Mouse (Mus musculus): Measurements from ENCODE around the gene Exog. TPM values are rescaled to one million over a fixed set of nuclear protein-coding genes. Genes with fewer than 3 reads are reported as not detected.

Gene Exog
- polyA plus RNA-seq, 1 experiment from 2014 or later = 58.2 TPM

DNA sequence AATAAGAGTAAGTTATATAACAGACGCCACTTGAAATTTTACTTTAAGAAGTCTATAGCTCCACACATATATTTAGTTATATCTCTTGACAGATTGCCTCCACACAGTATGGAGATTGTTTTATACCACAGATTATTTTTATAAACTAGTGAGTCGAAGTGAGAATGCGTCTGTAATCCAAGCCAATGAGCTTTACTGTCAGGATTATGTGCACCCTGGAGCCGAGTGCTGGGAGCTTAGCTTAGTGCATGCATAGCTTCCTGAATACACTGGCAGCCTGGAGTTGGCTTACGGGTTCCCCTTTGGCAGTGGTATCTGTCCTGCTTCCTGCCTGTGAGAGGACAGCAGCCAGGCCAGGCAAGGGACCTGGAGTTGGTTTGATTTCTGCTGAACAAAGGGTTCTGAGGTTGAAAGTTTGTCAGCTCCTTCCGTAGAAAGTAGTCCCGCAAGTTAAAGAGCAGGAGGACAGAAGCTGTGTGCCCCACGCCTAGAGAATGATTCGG is 6.2 kb upstream of the Exog start:
- Histone ChIP-seq H3K4me1 (ENCODE audit: control insufficient read depth, insufficient read depth, low read length) (no peaks in the 10 kb centered on the region), H3K4me2 (ENCODE audit: low read depth, low read length) (no peak overlapping the region), H3K9me3 (ENCODE audit: control insufficient read depth, low read length) (no peaks in the 10 kb centered on the region), H3K27me3 (ENCODE audit: control insufficient read depth, insufficient read depth, low read length) (no peaks in the 10 kb centered on the region), H3K9ac (replicated peaks; ENCODE audit: low read depth, low read length) (no peak overlapping the region), H3K4me3 (ENCODE audit: low read depth, low read length) (no peak overlapping the region), H3K36me3 (ENCODE audit: control insufficient read depth, insufficient read depth, low read length) (peaks cover 33% of the 10 kb centered on the region), H3K27ac (ENCODE audit: low read depth, low read length) (no peak overlapping the region)
- 90% methylated on average over 9 of the region's 9 CpGs for WGBS
- no peak for ATAC-seq (ENCODE audit: low read depth)

DNA sequence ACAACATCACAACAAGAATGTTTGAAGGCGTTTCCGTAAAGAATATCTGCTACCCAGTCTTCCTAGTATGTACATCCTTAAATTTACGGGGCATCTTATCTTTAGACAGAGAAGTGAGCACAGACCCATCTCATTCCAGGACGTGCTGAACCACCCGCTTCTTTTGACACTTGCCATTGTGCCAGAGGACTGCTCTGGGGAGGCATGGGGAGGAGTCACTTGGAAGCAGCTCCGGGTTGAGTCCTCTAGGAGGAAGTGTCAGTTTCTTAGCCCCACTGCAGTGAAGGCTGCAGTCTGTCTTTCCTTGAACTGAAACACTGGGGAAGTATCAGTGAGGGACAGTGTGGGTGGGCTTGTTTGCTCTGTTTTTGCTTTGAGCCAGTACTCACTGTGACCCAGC is 994 bp downstream of the Exog start:
- Histone ChIP-seq H3K4me2 (ENCODE audit: low read depth, low read length) (peak overlapping the region; percentile 90), H3K36me3 (ENCODE audit: control insufficient read depth, insufficient read depth, low read length) (peaks cover 23% of the 10 kb centered on the region), H3K27me3 (ENCODE audit: control insufficient read depth, insufficient read depth, low read length) (no peaks in the 10 kb centered on the region), H3K9me3 (ENCODE audit: control insufficient read depth, low read length) (no peaks in the 10 kb centered on the region), H3K4me3 (ENCODE audit: low read depth, low read length) (peak overlapping the region; percentile 77), H3K9ac (replicated peaks; ENCODE audit: low read depth, low read length) (peak overlapping the region; percentile 86; the same call in 1 of the 2 replicates), H3K27ac (ENCODE audit: low read depth, low read length) (no peak overlapping the region), H3K4me1 (ENCODE audit: control insufficient read depth, insufficient read depth, low read length) (peaks cover 11% of the 10 kb centered on the region)
- ATAC-seq (ENCODE audit: low read depth) = no peak
- WGBS = 45% methylated on average over 6 of the region's 6 CpGs

DNA sequence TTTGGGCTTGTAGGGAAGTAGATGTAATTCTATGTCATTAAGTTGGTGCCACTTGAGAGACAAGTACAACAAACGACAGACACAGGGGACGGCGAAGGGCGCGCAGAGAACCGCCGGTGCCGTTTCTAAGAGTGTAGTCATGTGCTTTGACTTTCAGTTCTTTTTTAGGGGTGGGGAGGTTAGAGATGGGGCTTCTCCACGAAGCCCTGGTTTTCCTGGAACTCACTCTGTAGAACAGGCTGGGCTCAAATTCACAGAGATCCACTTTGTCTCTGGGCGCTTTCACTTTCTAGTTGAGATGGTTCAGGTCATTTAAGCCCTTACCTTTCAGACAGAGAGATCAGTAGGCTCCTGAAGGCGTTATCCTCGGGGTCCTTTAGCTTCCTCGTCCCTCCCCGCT is 11.2 kb downstream of the Exog start:
- no peak for ATAC-seq (ENCODE audit: low read depth)
- Histone ChIP-seq H3K4me3 (ENCODE audit: low read depth, low read length) (no peak overlapping the region), H3K9me3 (ENCODE audit: control insufficient read depth, low read length) (no peaks in the 10 kb centered on the region), H3K27ac (ENCODE audit: low read depth, low read length) (no peak overlapping the region), H3K9ac (replicated peaks; ENCODE audit: low read depth, low read length) (no peak overlapping the region), H3K4me1 (ENCODE audit: control insufficient read depth, insufficient read depth, low read length) (no peaks in the 10 kb centered on the region), H3K36me3 (ENCODE audit: control insufficient read depth, insufficient read depth, low read length) (peaks cover 18% of the 10 kb centered on the region), H3K4me2 (ENCODE audit: low read depth, low read length) (no peak overlapping the region), H3K27me3 (ENCODE audit: control insufficient read depth, insufficient read depth, low read length) (no peaks in the 10 kb centered on the region)
- WGBS = 90% methylated on average over 14 of the region's 14 CpGs

DNA sequence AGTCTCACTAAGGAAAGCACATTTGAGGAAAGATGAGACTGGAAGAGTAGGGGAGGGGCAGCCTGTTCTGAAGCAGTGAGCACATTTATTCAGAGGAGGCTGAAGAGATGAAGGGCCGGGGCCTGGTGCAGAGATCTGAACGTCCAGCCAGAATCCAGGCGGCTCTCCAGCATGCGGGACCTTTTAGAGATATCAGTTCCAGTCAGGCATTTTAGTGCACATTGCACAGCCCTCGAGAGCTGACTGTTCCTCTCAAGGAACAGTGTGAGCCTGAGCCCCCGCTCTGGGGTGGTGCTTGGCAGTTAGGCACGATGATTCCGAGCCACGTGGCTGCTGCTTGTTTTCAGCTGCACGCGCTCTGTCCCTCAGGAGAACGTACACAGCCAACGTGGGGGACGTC is 12.4 kb downstream of the Exog start:
- Histone ChIP-seq H3K4me1 (ENCODE audit: control insufficient read depth, insufficient read depth, low read length) (no peaks in the 10 kb centered on the region), H3K27ac (ENCODE audit: low read depth, low read length) (no peak overlapping the region), H3K27me3 (ENCODE audit: control insufficient read depth, insufficient read depth, low read length) (no peaks in the 10 kb centered on the region), H3K36me3 (ENCODE audit: control insufficient read depth, insufficient read depth, low read length) (peaks cover 8% of the 10 kb centered on the region), H3K4me2 (ENCODE audit: low read depth, low read length) (no peak overlapping the region), H3K9ac (replicated peaks; ENCODE audit: low read depth, low read length) (no peak overlapping the region), H3K4me3 (ENCODE audit: low read depth, low read length) (no peak overlapping the region), H3K9me3 (ENCODE audit: control insufficient read depth, low read length) (no peaks in the 10 kb centered on the region)
- 92% methylated on average over 14 of the region's 14 CpGs for WGBS
- ATAC-seq (ENCODE audit: low read depth) = no peak

DNA sequence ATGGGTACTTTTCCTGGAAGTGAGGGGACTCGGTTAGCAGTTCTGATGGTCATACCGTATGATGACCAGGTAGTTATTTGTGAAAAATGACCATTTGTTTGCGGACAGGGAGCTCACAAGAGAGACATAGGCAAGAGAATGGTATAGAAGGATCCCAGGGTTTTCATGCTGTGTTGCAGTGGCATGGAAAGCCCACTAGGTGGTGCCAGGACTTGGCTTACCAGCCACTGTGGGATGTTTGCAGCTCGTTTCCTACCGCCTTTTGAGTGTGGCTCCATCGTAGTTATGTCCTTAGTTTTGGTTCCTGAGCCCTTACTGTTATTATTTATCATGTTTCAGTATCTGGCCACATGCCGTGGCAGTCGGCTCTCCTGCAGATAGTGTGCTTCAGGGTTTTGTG is 15.7 kb downstream of the Exog start:
- WGBS = 47% methylated on average over 8 of the region's 8 CpGs
- Histone ChIP-seq H3K4me3 (ENCODE audit: low read depth, low read length) (no peak overlapping the region), H3K9me3 (ENCODE audit: control insufficient read depth, low read length) (no peaks in the 10 kb centered on the region), H3K9ac (replicated peaks; ENCODE audit: low read depth, low read length) (no peak overlapping the region), H3K27me3 (ENCODE audit: control insufficient read depth, insufficient read depth, low read length) (no peaks in the 10 kb centered on the region), H3K36me3 (ENCODE audit: control insufficient read depth, insufficient read depth, low read length) (peaks cover 20% of the 10 kb centered on the region; the same call in 1 of the 2 replicates), H3K4me2 (ENCODE audit: low read depth, low read length) (no peak overlapping the region), H3K4me1 (ENCODE audit: control insufficient read depth, insufficient read depth, low read length) (no peaks in the 10 kb centered on the region), H3K27ac (ENCODE audit: low read depth, low read length) (no peak overlapping the region)
- no peak for ATAC-seq (ENCODE audit: low read depth)

DNA sequence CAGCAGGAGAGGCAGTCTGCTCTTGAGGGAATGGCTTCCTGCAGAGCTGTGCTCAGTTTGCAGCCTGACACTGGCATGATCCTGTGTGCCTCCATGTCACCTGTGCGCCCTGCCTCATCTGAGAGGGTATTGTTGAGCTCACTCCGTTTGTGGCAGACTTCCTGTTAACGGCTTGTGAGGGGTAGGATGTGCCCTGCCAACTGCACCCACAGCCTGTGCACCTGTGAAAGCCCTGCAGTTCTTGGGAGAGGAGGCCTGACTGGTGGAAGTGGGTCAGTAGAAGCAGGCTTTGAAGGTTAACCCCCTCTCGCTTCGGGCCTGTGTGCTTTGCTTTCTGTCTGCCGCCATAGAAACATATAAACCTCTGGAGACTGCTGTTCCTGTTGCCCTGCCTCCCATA is 20.3 kb downstream of the Exog start:
- no peak for ATAC-seq (ENCODE audit: low read depth)
- no peak overlapping the region for H3K9ac ChIP-seq (replicated peaks; ENCODE audit: low read depth, low read length)
- H3K4me1 ChIP-seq (ENCODE audit: control insufficient read depth, insufficient read depth, low read length) = no peaks in the 10 kb centered on the region
- no peaks in the 10 kb centered on the region for H3K27me3 ChIP-seq (ENCODE audit: control insufficient read depth, insufficient read depth, low read length)
- no peak overlapping the region for H3K4me3 ChIP-seq (ENCODE audit: low read depth, low read length)
- no peak overlapping the region for H3K4me2 ChIP-seq (ENCODE audit: low read depth, low read length)
- H3K9me3 ChIP-seq (ENCODE audit: control insufficient read depth, low read length) = no peaks in the 10 kb centered on the region
- 86% methylated on average over 6 of the region's 6 CpGs for WGBS
- peaks cover 20% of the 10 kb centered on the region for H3K36me3 ChIP-seq (ENCODE audit: control insufficient read depth, insufficient read depth, low read length)
- H3K27ac ChIP-seq (ENCODE audit: low read depth, low read length) = no peak overlapping the region

DNA sequence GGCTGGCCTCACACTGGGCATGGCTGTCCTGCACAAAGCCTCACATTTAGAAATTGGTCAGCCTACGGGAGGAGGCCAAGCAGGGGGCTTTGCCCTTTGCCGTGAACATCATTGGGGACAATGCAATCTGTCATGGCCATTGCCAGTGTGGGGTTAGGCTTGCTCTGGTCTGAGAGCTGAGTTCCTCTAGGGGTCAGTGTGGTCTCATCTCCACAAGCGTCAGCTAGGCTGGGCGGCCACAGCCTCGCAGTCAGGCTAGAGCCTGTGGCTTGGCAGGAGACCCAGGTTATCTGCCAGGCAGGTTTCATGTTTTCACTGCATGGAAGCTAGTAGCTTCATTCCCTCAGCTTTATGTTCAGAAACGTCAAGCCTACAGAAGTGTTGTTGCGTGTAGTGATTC is 20.9 kb downstream of the Exog start:
- peak; percentile 75; the same call in 1 of the 2 replicates for ATAC-seq (ENCODE audit: low read depth)
- H3K36me3 ChIP-seq (ENCODE audit: control insufficient read depth, insufficient read depth, low read length) = peaks cover 20% of the 10 kb centered on the region
- H3K4me3 ChIP-seq (ENCODE audit: low read depth, low read length) = no peak overlapping the region
- WGBS = 61% methylated on average over 7 of the region's 7 CpGs
- H3K9ac ChIP-seq (replicated peaks; ENCODE audit: low read depth, low read length) = no peak overlapping the region
- no peaks in the 10 kb centered on the region for H3K4me1 ChIP-seq (ENCODE audit: control insufficient read depth, insufficient read depth, low read length)
- H3K9me3 ChIP-seq (ENCODE audit: control insufficient read depth, low read length) = no peaks in the 10 kb centered on the region
- no peaks in the 10 kb centered on the region for H3K27me3 ChIP-seq (ENCODE audit: control insufficient read depth, insufficient read depth, low read length)
- H3K4me2 ChIP-seq (ENCODE audit: low read depth, low read length) = no peak overlapping the region
- no peak overlapping the region for H3K27ac ChIP-seq (ENCODE audit: low read depth, low read length)

DNA sequence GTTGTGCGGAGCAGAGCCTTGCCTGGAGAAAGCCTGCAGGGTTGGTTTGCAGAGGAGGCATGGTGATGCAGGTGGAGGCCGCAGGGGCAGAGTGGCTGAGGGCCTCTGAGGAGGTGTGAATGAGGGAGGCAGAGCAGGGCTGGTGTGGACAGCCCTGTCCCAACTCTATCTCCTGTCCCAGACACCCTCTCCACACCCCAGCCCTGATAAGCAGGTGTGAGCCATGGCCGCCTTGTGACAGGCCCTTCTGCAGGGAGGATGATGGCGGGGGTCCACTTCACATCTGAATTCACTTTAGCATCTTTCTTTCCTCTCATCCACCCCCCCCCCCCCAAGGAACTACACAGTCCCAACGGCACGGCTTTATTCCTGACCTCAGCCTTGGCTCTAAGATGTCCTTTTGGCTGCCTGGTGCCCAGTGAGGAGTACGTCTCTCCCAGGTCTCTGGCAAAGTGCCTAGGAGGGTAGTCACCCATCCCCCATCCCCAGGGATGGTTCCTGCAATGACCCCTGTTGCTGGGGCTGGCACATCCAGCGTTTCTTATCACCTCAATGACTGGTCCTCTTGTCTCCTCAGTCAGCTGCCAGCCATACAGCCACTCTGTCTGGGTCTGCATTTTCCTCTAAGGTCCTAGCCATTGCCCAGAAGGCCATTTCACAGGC is 25.1 kb downstream of the Exog start:
- no peak overlapping the region for H3K9ac ChIP-seq (replicated peaks; ENCODE audit: low read depth, low read length)
- no peaks in the 10 kb centered on the region for H3K4me1 ChIP-seq (ENCODE audit: control insufficient read depth, insufficient read depth, low read length)
- H3K4me3 ChIP-seq (ENCODE audit: low read depth, low read length) = no peak overlapping the region
- H3K27me3 ChIP-seq (ENCODE audit: control insufficient read depth, insufficient read depth, low read length) = no peaks in the 10 kb centered on the region
- no peak overlapping the region for H3K4me2 ChIP-seq (ENCODE audit: low read depth, low read length)
- H3K9me3 ChIP-seq (ENCODE audit: control insufficient read depth, low read length) = no peaks in the 10 kb centered on the region
- no peak for ATAC-seq (ENCODE audit: low read depth)
- no peak overlapping the region for H3K27ac ChIP-seq (ENCODE audit: low read depth, low read length)
- H3K36me3 ChIP-seq (ENCODE audit: control insufficient read depth, insufficient read depth, low read length) = peaks cover 7% of the 10 kb centered on the region
- whole genome bisulfite sequencing = 72% methylated on average over 8 of the region's 8 CpGs

DNA sequence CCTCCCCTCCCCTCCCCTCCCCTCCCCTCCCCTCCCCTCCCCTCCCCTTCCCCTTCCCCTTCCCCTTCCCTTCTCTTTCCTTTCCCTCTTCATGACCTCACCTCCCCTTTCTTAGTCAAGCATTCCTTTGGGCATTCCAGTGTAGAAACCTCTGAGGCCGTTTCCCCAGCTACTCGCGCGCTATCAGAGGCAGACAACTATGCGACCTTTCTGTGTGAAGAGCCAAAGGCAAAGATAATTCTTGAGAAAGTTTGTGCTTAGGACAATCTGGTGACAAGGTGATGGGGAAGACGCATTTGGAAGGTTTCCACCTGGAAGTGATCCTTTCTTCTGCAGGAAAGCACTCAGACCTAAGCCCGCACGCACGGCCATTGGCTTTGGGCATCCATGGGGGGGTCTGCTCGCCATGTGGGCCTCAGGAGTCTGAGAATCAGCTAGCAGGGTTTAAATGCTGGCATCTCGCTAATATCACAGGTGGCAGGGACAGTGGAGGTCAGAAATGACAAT is 27.7 kb downstream of the Exog start:
- no peak overlapping the region for H3K4me3 ChIP-seq (ENCODE audit: low read depth, low read length)
- no peaks in the 10 kb centered on the region for H3K27me3 ChIP-seq (ENCODE audit: control insufficient read depth, insufficient read depth, low read length)
- no peaks in the 10 kb centered on the region for H3K4me1 ChIP-seq (ENCODE audit: control insufficient read depth, insufficient read depth, low read length)
- no peaks in the 10 kb centered on the region for H3K36me3 ChIP-seq (ENCODE audit: control insufficient read depth, insufficient read depth, low read length)
- no peaks in the 10 kb centered on the region for H3K9me3 ChIP-seq (ENCODE audit: control insufficient read depth, low read length)
- 75% methylated on average over 11 of the region's 11 CpGs for WGBS
- no peak overlapping the region for H3K9ac ChIP-seq (replicated peaks; ENCODE audit: low read depth, low read length)
- no peak overlapping the region for H3K27ac ChIP-seq (ENCODE audit: low read depth, low read length)
- ATAC-seq (ENCODE audit: low read depth) = no peak
- no peak overlapping the region for H3K4me2 ChIP-seq (ENCODE audit: low read depth, low read length)

Measured in neural tube, embryonic 14.5 days (tissue).